Mouse (Mus musculus) gastrocnemius, postnatal 14 days (tissue): ENCODE data around the gene Rsbn1. TPM values are rescaled to one million over a fixed set of nuclear protein-coding genes. Genes with fewer than 3 reads are reported as not detected.

Source experiments
- DNase-seq: peaks from one replicate; pipeline ENCODE4 v3.0.0; 2021; ENCODE audit warnings: mixed read lengths
- intact Hi-C: fragments of 180-260 bp; cut with DNase I; formaldehyde crosslinking; loops from one replicate; pipeline ENCODE4 v1.15.1; 2025; ENCODE audit warnings: low total_unique reads
- total RNA-seq, 2 experiments: library from RNA; stranded (reverse); gene quantifications; 2 replicates each; pipeline ENCODE4 v1.2.3; 2021

Rsbn1 gene
- total RNA-seq, 2 experiments from 2014 or later: 6.0 to 7.2 TPM

- intact Hi-C loops: no loop called here
- no peak for DNase-seq
Observed at GRCm38 (mm10) chr3:103925302-103925701, 11.4 kb downstream of the Rsbn1 start.

DNA sequence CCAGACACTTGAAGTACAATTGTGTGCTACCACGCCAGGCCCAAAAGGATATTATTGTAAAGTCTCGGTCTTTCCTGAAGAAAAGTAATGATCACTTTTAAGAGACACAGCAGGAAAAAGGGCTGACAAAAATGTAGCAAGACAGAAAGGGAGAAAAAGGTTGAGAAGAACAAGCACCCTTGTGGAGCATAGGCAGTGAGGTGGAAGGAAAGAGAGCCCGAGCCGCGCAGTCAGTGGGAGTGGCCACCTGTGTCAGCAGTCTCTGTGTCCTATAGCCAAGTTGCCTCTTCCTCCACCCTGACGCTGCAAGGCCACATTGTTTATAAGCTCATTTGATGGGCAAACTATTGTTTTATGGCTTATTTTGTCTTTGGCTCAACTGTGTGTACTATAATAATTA, 13.6 kb downstream of the Rsbn1 start:
- intact Hi-C loops: no loop called here
- no peak for DNase-seq

GRCm38 (mm10) chr3:103944794-103945562, 31.1 kb downstream of the Rsbn1 start:
- DNase-seq: no peak
- intact Hi-C loops: no loop called here

GRCm38 (mm10) chr3:103948666-103949065, 34.7 kb downstream of the Rsbn1 start:
- no peak for DNase-seq
- intact Hi-C loops: no loop called here

DNA sequence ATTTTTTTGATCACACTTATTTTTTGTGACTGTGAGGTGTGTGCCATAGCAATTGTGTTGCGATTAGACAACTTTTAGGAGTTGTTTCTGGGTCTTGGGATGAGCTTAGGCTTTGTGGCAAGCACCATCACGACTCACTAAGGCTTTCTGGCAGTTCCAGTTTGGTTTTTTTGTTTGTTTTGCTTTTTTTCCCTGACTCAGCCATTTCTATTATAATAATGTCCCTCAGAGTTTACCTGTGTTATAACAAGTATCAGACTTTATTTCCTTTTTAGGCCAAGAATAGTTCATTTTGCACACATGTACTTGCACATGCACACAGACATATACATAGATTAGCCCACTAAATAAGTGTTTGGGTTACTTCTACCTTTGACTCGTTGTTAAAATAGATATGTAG, 46.7 kb downstream of the Rsbn1 start:
- intact Hi-C loops: loop anchor here (10.0 kb wide), 1 partner anchor 46 kb away; the partner anchor contains the start of gene Rsbn1
- no peak for DNase-seq

DNA sequence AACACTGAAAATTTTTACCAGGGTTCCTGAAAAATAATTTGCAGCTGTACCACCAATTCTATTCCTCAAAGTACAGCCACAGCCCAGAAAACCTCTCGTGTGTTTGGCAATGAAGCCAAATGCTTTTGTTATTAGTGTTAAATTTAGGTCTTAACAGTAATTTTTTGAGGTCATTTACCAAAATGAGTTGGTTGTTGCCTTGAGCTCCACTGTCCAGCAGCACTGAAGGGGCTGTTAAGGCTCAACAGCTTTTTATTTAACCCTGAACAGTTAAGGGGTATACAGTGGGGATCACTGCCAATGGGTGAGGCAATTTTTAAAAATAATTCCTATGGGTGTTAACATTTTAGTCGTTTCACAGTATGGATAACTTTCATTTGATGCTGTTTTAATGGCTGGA, 53.3 kb downstream of the Rsbn1 start:
- intact Hi-C loops: loop anchor here (10.0 kb wide), 1 partner anchor 52 kb away; the partner anchor contains the start of gene Rsbn1
- DNase-seq: no peak

DNA sequence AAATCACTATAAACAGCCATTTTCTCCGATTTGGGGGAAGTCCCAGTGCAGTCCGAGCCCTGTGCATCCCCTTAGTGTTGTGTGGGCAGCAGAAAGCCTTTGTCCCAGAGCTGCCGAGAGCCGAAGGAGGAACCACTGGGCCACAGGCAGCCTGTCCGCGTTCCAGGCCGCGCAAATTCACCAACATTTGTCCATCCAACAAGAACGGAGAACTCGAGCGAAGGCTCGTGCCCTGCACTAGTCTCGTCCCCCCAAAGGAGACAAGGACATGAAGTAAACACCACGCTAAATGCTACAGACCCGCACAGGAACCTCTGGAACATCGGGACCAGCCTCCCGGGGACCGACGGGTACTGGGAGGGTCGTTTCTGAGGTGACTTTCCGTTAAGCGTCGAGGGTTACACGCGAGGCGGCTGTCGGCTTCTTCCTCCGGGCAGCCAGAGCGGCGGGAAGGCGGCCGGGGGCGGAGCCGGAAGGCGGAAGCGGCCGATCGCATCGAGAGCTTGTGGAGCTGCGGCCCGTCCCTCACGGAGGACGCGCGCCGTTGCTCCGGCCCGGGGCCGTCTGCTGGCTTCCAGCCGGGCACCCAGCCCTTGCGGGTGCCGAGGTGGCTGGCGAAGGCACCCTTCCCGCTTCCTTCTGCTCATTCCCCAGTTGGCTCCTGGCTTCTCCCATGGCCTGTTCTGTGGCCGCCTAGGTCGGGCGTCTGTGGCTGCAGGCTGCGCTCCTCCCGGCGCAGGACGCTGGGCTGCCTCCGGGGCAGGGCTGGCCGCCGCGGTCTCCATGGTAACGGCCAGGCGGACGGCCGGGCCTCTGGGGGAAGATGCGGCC, 54.2 kb downstream of the Rsbn1 start, which contains the start of gene Phtf1:
TSS of gene Phtf1 (plus strand) at position 250 of the 831 bp plus-strand sequence.
- intact Hi-C loops: loop anchor here (10.0 kb wide), 1 partner anchor 53 kb away; the partner anchor contains the start of gene Rsbn1
- peak; percentile 86 for DNase-seq

- DNase-seq: no peak
- intact Hi-C loops: loop anchor here (10.0 kb wide), 1 partner anchor 54 kb away; the partner anchor contains the start of gene Rsbn1
Observed at GRCm38 (mm10) chr3:103968701-103969100, 54.8 kb downstream of the Rsbn1 start.

DNA sequence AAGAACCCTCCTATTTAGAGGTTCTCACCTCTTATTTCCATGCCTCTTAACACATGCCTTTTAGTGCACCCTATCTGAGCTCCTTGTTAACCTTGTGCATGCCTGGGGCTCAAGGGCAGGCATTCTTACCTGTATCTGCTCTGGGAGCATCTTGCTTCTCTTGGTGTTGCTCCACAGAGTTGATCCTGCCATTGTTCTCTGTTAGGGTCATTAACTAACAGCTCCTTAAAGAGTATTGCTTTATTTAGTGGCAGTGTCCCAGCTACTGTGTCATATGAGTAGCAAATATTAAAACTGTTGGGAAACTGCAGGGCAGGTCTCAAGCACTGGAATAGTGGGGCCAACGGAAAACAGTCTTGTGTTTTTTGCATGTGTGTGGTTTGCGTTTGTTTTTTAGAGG, 57.2 kb downstream of the Rsbn1 start:
- intact Hi-C loops: no loop called here
- no peak for DNase-seq

DNA sequence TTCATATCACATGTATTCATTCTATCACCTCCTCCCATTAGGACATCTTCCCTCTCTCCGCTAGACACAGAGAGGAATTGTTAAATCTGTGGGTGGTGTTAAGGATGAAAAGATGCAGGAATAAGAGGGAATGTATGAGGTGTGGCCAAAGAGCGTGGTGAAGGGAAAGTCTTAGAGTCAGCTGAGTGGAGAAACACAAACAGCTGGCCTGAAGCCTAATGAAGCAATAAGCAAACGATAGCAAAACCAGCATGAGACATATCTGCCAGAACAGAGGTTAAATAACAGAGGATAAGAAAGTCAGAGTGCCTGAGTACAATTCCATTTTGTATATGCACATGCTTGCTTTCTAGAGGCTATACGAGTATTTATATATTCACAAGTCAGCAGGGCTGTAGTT, 70.6 kb downstream of the Rsbn1 start:
- intact Hi-C loops: no loop called here
- no peak for DNase-seq

DNA sequence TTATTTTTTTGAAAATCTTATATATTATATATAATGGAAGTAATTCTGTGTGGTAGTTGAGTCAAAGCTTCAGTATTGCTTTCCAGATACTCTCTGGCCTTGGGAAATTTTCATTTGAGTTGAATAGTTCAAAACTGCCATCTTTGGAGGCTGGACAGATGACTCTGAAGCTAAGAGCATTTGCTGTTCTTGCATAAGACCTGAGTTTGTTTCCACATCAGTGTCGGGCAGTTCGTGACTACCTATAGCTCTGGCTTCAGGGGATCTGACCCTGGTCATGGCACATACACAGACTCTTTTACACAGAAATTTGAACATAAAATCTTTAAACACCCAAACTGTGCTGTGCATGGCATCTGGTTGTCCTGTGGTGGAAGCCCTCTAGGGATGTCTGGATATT, 71.3 kb downstream of the Rsbn1 start:
- DNase-seq: no peak

DNA sequence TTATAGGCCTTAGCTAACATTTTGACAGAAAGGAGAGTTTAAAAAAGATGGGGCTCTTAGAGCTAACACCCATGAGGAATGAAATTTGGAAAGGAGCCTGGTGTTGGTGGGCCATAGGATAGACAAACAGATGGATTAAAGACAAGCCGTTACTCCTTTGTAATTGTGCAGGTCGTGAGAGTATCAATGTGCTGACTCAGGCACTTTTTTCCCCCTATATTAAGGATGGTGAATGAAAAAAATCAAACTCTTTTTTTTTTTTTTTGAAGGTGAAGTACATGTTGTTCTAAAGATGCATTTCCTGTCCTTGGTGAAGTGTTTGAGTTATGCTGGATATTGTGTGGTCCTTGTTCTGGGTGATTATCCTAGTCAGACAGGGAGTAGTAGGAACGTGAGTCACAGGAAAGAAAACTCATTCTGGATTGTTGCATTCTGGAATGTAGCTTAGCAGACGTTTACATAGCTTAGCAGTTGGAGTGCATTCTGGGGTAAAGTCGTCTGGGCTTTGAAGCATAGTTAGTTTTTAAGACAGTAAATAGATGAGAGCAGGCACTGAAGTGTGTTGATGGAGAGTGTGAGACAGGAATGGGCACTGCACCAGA, 74.0 kb downstream of the Rsbn1 start:
- DNase-seq: no peak
- intact Hi-C loops: no loop called here

More for the DNA sequence above, 71.3 kb downstream of the Rsbn1 start:
- intact Hi-C loops: no loop called here

- intact Hi-C loops: no loop called here
- no peak for DNase-seq
Observed at GRCm38 (mm10) chr3:103989352-103989751, 75.4 kb downstream of the Rsbn1 start.

DNA sequence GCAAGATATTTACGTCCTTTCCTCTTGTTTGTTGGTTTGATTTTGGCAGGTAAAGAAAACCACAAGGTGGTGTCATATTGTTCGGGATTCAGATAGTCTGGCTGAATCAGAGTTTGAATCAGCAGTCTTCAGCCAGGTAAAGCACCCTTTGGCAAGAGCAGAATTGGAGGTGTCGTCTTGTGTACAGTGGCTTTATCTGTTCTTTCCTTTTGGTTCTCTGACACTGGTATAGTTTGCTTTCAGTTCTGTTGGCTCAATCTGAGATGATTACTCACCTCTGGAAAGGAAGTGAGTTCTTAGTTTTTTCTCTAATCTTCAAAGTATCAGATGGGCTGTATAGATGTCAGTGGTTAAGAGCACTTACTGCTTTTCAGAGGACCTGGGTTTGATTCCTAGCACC, 77.4 kb downstream of the Rsbn1 start:
- intact Hi-C loops: no loop called here
- DNase-seq: no peak

- no peak for DNase-seq
- intact Hi-C loops: no loop called here
Observed at GRCm38 (mm10) chr3:103998724-103999123, 84.8 kb downstream of the Rsbn1 start.

GRCm38 (mm10) chr3:104006896-104007466, 93.1 kb downstream of the Rsbn1 start:
- no peak for DNase-seq
- intact Hi-C loops: no loop called here

DNA sequence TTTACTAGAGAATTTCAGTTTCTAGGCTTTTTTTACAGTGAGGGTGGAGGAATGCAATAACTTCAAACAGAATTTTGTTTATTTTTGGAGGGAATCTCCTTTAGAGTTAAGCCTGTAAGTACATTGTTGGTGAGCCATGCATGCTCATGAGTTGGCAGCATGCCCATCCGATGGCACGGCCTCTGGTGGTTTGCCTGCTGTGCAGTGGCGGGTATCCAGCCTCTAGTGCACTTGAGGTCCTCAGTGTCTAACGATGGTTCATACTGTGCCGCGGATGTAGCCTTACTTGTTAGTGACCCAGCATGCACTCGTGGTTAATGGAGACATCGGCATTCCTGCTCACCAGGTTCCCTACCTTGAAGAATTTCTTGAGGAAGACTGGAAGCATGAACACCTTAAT, 93.6 kb downstream of the Rsbn1 start:
- intact Hi-C loops: no loop called here

GRCm38 (mm10) chr3:104009924-104010662, 96.2 kb downstream of the Rsbn1 start:
- intact Hi-C loops: no loop called here
- no peak for DNase-seq

More for the DNA sequence above, 93.6 kb downstream of the Rsbn1 start:
- DNase-seq: no peak

GRCm38 (mm10) chr3:104011972-104012371, 98.1 kb downstream of the Rsbn1 start:
- DNase-seq: no peak
- intact Hi-C loops: no loop called here
